Mouse (Mus musculus) adrenal gland, adult 18-20 months (tissue): Measurements from ENCODE around the gene Upf2. TPM values are rescaled to one million over a fixed set of nuclear protein-coding genes. Genes with fewer than 3 reads are reported as not detected.

ENCODE experiments used
- DNase-seq, 2 experiments: peaks; one replicate each; pipeline ENCODE4 v3.0.0; 2021 to 2022; ENCODE audit warnings: low spot score in 2 of 2
- long read RNA-seq, 2 experiments: library from polyadenylated mRNA; stranded (forward); transcript quantifications; one replicate each; pipeline ENCODE4 v2.0.0; 2021
- total RNA-seq, 2 experiments: library from RNA; stranded (reverse); gene quantifications; 1 replicate in 1 of 2; 2 replicates in 1 of 2; pipeline ENCODE4 v1.2.3; 2021

Gene Upf2
- total RNA-seq, result 10 to 100 TPM; 24.8 to 27.6 TPM
- long read RNA-seq, experiment 1, full-length matches to known transcripts, result 4 of 8 reads
- long read RNA-seq, experiment 1, partial matches to known transcripts, result 1 of 8 reads
- long read RNA-seq, experiment 1, other reads (novel, unspliced or antisense), result 3 of 8 reads
- long read RNA-seq, experiment 2, full-length matches to known transcripts, result 9 of 28 reads
- long read RNA-seq, experiment 2, partial matches to known transcripts, result 12 of 28 reads
- long read RNA-seq, experiment 2, other reads (novel, unspliced or antisense), result 7 of 28 reads

DNA sequence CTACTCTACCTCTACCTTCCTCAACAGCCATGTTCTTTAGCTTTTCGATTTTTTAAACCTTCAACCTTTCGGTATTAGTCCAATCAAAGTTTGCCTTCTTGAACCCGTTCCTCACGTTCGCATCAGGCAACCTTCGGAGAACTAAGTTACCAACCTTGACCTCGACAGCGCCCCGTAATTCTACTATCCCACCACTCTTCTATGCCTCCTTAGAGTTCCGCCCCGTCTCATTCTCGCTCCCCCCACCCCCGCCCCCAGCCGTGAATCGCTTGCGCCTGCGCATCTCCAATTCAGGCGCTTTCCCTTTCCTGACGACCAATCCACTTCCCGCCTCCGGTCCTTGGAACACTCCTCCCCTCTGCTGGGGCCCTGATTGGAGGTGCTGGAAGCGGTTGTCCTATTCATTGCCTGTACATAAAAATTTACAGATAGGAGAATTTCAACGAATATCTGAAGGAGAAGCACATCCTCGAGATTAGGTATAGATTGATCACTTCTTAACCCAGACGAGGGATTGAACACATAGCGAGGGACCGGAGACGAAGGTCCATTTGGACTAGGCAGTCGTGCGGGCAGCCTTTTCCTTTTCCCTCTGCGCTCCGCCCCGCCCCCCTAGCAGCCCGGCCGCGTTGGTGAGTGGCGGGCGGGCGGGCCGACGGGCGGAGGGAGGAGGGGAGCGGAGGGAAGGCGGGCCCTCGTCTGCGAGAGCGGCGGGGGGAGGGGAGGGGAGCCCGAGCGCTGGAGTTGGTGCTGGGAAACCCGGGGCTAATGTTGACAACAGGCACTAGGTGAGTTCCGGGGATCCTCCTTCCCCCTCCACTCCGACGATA lies at the start of gene Upf2:
Gene Upf2 (plus strand): TSS at position 704 of the 830 bp plus-strand sequence.
- DNase-seq, result peak; percentile 90 to 92

DNA sequence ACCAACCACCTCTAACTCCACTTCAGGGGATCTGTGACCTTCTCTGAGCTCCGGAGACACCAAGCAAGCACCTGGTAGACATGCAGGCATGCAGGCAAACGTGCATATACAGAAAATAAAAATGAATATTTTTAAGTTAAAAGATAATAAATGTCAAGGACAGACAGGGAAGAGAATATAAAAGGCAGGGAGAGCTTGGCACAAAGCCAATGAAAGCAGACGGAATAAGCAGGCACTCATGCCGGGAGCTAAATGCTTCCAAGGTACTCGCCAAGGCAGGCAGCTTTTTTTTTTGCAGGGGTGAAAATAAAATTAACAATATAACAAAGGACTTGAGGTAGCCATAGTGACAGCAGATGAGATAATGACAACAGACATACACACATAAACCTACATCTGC lies 45.2 kb upstream of the Upf2 start:
- DNase-seq, result peak; percentile 29 to 48

DNA sequence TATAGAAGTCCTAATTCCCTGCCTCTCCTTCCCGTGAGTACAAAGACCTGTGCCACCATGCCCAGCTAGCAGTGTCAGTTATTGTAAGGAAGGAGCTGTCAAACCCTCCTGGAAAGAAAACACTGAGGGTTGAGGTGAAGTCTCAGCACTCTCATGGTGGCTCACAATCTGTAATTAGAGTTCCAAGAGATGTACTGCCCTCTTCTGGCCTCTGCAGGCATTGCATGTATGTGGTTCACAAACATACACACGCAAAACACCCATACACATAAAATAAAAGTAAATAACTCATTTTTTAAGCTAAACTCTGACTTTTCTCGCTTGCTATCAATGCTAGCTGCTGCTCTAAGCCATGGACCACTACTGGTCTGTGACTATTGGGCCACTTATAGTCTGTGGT lies 44.6 kb upstream of the Upf2 start:
- DNase-seq, result peak; percentile 36 to 52

DNA sequence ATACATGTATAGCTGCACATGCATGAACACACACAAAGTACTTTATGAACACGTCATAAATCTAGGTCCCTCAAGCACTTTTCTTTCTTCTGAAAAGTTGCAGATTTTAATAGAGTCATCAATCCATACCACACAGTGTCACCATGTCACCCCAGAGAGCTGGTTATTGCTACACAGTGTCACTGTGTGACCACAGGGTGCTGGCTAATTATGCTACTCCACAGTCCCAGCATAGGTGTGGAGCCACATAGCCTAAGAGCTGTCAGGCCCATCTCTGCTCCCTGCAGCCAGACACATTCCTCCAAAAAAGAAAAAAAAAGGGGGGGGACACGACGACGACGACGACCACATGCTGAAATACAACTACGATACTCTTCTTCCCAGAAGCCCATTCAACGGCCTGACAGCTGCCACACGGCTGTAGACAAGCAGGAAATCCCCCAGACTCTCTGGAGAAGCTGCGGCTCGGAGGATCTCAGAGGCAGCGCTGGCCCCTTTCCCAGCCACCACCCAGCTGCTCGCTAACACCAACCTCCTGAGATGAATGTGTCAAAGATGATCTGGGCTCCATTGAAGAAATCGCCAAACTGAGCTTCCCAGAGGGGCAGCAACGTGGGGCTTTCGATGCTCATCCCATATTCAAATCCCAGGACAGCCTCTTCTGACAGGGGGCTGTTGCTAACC lies 39.8 kb upstream of the Upf2 start:
- no peak for DNase-seq

DNA sequence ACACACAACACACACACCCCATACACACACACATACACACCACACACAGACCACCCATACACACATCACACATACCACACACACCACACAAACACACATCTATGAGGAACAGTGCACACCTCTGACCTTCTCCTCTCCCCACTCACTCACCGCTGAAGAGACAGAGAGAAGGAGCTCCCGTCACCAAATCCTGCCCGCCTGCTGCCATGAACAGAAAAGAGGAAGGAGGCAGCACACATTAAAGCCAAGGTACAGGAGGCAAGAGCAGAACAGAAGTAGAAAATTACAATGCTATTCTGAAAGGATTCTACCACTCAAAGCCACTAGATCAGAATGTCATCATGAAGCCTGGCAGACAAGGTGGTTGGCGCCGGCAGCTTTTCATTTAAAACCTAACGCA lies 28.4 kb upstream of the Upf2 start:
- no peak for DNase-seq

DNA sequence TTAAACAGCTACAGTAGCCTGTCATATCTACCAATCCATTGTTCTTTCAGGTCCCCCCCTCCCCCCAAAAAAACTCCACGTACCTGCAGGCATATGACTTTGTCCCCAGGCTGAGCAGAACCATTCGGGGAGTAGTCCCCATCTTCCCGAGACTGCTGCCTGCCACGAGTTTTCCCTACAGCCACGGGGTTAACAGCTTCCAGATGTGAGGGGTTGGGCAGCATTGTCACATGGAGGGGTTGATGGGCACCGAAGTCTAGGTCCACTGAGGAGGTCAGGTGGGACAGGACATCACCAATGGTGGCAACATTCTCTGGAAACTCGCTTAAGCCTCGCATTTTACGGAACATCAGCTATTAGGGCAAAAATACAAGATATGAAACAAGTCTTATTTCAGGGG lies 27.5 kb upstream of the Upf2 start:
- DNase-seq, result no peak

DNA sequence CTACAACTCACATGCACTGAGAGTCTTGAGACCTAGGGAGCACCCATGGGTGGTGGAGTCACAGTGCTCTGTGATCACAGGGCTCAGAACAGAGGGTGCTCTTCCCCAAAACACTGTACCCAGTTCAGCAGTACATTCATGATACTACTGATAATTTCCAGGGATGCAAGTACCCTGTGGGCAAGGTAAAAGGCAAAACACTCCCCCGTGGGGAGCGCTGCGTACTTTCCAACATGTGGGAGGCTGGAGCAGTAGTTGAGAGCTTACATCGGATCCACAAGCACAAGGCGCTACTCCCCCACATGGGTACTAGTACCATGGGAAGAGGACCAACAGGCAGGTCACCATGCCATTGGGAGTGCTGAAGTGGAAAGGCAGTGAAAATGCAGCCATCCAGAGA lies 23.8 kb upstream of the Upf2 start:
- no peak for DNase-seq

DNA sequence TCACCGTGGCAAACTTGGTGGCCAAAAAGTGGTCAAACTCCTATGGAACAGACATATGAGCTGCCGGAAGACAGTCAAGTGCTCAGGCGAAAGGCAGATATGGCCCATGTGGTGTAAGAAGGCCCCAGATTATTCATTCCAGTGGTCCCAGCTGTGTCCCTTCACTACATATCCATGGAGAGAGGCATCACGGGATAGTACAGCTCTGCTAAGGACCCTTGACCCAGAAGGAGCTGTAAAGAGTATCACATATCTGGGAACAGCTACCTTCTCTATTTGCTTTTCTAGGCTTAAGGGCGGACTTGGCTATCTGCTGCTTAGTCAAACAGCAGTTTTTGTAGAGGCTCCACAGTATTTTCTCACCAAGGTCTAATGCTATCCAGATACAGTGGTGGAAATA lies 21.5 kb upstream of the Upf2 start:
- no peak for DNase-seq

DNA sequence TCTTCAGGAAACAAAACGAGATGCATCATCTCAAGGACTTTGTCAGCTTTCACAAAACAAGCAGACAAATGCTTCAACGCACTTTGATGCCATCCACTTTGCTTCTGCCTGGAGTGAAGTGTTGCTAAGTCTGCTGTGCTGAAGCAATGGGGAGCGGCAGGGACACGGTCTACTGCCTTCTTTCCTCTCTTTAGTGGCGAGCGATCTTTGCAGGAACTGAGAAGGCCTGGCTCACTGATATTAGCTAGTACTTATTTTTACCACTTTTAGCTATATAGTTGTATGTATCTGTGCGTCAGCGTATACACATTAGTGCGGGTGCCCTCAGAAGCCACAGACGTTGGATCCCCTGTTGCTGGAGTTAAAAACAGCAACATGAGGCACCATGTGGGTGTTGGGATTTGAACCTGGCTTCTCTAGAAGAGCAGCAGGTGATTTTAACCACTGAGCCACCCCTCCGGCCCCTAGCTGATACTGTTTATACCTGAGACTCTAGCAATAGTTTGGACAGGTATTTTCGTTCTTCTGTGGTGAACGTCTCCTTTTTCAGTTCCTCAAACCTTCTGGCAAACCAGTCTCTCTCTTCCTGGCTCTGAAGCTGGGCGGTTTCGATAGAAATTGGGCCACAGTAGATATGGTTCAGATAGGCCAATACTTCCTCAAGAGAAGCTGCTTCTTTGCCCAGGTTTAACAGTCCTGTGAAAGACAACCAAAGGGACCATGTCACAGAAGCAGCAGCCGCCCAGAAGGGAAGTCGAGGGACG lies 20.8 kb upstream of the Upf2 start:
- DNase-seq, result no peak

DNA sequence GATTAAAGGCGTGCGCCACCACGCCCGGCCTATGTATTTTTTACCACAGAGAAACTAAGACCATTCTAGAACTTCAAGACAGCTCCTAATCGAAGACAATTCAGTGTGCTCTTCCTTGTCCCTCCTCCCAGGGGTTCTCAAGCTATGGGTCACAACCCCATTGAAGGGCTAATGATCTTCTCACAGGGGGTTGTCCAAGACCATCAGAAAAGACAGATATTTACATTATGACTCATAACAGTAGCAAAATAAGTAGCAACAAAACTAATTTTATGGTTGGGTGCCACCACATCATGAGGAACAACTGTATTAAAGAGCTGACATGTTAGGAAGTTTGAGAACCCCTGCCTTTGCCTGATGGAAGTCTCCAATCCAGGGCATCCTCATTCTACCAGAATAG lies 19.3 kb upstream of the Upf2 start:
- no peak for DNase-seq

DNA sequence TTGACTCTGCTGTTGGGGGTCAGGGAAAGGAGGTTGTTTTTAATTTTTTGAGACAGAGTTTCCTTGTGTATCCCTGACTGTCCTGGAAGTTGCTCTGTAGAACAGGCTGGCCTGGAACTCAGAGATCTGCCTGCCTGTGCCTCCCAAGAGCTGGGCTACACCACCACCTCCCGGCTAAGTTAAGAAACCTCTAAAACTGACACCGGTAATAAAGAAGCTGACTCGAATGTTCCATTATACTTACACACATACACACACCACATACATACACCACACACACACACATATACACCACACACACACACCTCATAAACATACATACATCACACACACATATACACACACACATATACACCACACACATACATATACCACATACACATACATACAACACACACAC lies 16.3 kb upstream of the Upf2 start:
- DNase-seq, result no peak

DNA sequence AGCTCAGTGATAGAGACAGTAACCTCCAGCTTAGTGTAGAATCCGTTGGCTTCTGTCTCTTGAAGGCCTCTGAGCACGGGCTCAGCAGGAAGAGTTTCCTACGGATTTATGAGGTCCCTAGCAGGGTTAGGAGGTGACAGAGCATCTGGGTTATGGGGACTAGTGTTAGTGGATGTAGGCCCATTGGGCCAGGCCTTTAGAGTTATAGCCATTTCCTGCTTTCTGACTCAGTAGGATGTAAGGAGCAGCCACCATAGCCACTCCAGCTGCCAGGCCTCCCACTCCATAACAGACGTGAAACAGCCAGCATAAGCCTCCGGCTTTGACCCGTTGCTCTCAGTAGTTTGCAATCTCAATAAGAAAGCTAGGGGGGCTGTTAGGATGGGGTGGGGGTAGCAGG lies 15.2 kb upstream of the Upf2 start:
- no peak for DNase-seq

DNA sequence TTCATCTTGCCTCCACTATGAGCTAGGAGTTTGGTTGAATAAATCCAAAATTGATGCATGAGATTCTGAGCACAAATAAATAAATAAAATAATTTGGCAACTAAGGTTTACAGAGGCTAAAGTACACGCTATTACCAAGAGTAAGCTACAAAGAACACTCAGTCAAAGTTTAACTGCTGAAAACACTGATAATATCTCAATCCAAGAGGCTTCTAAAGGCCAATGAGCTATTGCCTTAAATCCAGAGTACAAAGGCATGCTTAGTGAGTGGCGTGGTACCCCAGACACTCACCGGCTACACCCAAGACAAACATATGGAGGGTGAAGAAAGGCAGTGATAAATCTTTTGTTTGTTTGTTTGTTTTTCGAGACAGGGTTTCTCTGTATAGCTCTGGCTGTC lies 14.7 kb upstream of the Upf2 start:
- DNase-seq, result no peak

DNA sequence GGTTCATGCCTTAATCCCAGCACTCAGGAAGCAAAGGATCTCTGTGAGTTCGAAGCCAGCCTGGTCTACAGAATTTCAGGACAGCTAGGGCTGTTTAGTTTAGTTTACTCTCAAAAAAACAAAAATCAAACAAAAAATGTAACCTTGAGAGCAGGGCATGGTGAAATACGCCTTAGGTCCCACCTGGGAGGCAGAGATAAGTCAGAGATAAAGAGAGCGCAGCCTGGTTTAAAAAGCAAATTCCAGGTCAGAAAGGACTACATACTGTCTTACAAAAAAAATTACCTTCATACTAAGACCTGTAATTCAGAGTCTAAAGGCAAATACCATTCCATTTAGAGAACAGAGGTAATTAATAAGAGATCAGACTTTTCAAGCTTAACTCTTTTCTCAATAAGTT lies 11.9 kb upstream of the Upf2 start:
- DNase-seq, result no peak

DNA sequence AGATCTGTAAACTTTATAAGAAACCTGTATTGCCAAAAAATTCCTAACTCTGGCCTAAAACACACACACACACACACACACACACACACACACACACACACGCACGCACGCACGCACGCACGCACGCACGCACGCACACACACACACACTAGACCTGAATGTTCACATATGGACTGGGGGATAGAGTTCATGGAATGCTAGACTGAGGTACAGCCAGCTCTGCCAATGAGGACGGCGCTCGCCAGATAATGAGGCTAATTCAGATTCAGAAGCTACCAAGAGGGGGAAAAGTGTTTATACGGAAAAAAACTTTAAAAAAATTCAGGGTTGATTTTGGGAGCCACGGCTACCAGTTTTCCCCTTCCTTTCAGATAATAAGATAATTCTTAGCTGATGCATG lies 11.4 kb upstream of the Upf2 start:
- no peak for DNase-seq

DNA sequence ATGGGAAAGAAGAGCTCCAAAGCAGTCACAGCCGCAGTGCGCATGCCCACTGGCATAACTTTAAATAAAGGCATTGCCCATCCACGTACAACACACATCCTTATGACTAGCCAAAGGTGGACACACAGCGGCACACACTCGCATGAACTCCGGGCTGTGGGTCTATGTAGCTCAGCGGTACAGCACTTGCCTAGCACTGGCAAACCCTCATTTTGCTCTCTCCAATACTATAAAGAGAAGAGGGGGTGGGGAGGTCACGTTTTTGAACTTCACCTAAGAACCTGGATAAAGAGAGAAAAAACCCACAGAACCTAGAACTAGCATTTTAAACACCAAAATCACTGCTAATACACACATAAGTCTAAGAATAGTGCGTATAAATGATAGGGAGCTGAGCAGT lies 10.3 kb upstream of the Upf2 start:
- no peak for DNase-seq

DNA sequence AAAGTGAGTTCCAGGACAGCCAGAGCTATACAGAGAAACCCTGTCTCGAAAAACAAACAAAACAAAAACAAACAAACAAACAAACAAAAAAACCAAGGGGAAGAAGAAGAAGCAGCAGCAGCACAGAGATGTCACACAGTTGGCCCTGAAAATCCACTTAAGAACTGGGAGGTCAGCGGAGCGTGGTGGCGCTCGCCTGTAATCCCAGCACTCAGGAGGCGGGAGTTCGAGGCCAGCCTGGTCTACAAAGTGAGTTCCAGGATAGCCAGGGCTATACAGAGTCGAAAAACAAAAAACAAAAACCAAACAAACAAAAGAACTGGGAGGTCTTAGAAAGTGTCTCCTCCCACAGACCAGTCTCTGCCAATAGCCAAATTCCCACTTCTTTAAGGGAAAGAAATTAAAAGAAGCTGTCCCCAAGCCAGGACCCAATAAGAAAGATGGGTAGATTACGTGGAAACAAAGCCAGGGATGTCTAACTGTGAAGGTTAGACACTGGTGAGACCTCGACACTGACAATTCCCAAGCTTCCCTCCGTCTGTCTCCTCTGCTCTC lies 9.3 kb upstream of the Upf2 start:
- DNase-seq, result no peak

DNA sequence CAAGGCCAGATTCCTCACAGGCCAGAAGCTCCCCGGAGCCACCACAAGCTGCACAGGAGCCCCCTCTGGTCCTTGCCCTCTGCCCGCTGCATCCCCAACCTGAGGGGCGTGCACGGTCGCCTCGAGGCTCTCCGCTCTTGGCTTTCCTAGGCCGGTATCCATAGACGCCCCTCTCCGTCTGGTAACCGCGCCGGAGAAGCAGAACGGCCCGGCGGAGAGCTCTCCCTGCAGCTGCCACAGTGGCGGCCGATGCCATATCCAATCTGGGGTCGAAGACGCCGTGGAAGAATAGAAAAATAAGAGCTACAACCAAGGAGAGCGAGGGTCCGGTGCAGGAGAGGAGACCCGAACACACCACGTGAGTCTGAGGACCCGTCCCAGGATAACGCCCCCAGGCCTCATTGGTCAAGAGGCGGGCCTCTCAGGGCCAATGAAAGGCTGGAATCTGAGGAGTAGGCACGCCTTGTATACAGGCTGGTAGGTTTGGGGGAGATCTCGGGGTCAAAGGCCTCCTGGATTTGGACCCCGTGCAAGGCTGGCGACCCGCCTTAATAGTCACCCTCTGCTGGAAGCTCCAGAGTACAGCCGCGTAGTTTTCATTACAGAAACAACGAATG lies 8.7 kb upstream of the Upf2 start, which contains the start of gene Dhtkd1:
Gene Dhtkd1 (minus strand): TSS at position 377 of the 617 bp plus-strand sequence.
- peak; percentile 63 for DNase-seq

DNA sequence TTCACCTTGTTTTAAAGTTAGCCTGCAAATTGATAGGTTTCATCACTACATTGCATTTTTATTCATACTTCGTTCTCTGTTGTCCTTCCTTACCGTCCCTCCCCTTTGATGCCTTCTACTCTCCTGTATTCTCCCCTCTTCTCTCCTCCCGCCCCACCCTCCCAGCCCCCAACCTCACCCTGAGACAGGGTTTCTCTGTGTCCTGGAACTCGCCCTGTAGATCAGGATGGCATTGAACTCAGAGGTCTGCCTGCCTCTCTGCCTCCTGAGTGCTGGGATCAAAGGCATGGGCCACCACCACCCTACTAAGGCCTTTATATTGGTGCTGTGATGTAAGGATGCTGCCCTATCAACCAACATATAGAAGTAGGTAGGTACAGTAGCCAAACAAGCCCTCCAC lies 8.2 kb upstream of the Upf2 start:
- no peak for DNase-seq

DNA sequence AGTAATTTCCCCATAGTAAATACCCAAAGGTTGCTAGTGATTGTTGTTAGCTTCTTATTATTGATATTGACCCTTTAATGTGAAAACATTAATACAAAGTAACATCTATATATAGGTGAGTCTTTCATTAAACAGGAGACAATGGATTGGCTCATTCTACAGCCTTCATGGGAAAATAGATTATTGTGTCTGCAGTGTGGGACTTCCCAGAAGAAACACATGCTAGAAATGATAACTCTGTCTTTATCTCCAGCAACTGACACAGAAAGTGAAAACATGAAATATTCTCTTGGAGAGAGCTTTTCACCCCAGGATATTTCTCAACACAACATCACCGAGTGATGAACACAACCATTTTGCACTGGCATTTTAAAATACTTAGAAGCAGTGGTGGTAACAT lies 5.6 kb upstream of the Upf2 start:
- no peak for DNase-seq

DNA sequence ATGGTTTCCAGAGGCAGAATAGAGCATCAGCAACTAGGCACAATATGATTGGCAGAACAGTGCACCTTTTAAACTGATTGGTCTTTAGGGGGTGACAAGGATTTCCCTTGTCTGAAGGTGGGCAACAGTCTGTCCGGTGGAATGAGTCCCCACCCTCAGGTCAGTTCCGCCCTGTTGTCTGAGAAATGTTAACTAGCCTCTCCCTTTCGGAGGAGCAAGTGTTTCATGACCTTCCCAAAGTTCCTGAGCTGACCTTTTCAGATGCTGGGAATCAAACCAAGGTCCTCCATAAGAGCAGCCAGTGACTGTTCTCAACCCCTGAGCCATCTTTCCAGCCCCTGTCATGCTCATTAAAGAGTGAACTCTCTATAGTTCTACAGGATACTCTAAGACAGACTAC lies 4.4 kb upstream of the Upf2 start:
- no peak for DNase-seq
